Mouse (Mus musculus): ENCODE data around the gene Eif3l. TPM values are rescaled to one million over a fixed set of nuclear protein-coding genes. Genes with fewer than 3 reads are reported as not detected.

The Eif3l gene
- polyA plus RNA-seq, 1 experiment, result 105 TPM

GRCm38 (mm10) chr15:79129311-79129710, 54.3 kb downstream of the Eif3l start:
- H3K4me1 ChIP-seq (ENCODE audit: control insufficient read depth, insufficient read depth, low read length), result peaks cover 5% of the 10 kb centered on the region; the same call in 1 of the 2 replicates
- no peak for DNase-seq
- TF ChIP-seq POLR2A (IDR thresholded peaks at IDR 0.05; ENCODE audit: borderline replicate concordance, extremely low read depth, low read depth, low read length) (no peak), CTCF (IDR thresholded peaks at IDR 0.05; ENCODE audit: insufficient read depth, low read length) (no peak)
- no peak overlapping the region for H3K4me3 ChIP-seq (replicated peaks; ENCODE audit: extremely low read depth, low read depth, low read length)
- WGBS, result 76% methylated on average over 7 of the region's 7 CpGs

DNA sequence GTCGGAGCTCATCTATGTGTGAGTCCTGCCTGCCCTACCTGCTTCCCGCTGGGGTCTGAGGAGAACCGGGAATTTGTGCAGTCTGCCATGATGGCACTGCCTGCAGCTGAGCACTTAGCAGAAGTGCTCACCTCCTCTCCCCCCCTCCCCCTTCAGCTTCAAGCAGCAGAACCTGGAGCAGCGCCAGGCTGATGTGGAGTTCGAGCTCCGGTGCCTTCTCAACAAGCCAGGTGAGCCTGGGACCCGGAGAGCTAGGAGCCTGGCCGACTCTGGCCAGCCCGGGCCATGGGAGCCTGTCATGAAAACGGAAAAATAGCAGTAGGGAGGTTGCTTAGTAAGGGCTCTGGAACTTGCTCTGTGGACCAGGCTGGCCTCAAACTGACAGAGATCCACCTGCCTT, 55.8 kb downstream of the Eif3l start:
- Histone ChIP-seq H3K4me1 (ENCODE audit: control insufficient read depth, insufficient read depth, low read length) (peaks cover 5% of the 10 kb centered on the region; the same call in 1 of the 2 replicates), H3K4me3 (replicated peaks; ENCODE audit: extremely low read depth, low read depth, low read length) (no peak overlapping the region)
- TF ChIP-seq POLR2A (IDR thresholded peaks at IDR 0.05; ENCODE audit: borderline replicate concordance, extremely low read depth, low read depth, low read length), result no peak
- no peak for TF ChIP-seq CTCF (IDR thresholded peaks at IDR 0.05; ENCODE audit: insufficient read depth, low read length)
- 62% methylated on average over 10 of the region's 10 CpGs for WGBS
- DNase-seq, result peak; percentile 68

- peaks cover 5% of the 10 kb centered on the region; the same call in 1 of the 2 replicates for H3K4me1 ChIP-seq (ENCODE audit: control insufficient read depth, insufficient read depth, low read length)
- peak overlapping the region; percentile 48 for H3K4me3 ChIP-seq (replicated peaks; ENCODE audit: extremely low read depth, low read depth, low read length)
- peak; percentile 81 for DNase-seq
- TF ChIP-seq CTCF (IDR thresholded peaks at IDR 0.05; ENCODE audit: insufficient read depth, low read length) (no peak), POLR2A (IDR thresholded peaks at IDR 0.05; ENCODE audit: borderline replicate concordance, extremely low read depth, low read depth, low read length) (no peak; the same call in 1 of the 2 replicates)
- 44% methylated on average over 7 of the region's 7 CpGs for WGBS
Measured at GRCm38 (mm10) chr15:79131442-79131841, 56.5 kb downstream of the Eif3l start.

GRCm38 (mm10) chr15:79133191-79133661, 58.2 kb downstream of the Eif3l start:
- H3K4me3 ChIP-seq (replicated peaks; ENCODE audit: extremely low read depth, low read depth, low read length), result no peak overlapping the region
- peaks cover 5% of the 10 kb centered on the region; the same call in 1 of the 2 replicates for H3K4me1 ChIP-seq (ENCODE audit: control insufficient read depth, insufficient read depth, low read length)
- no peak for DNase-seq
- WGBS, result 81% methylated on average over 6 of the region's 6 CpGs
- TF ChIP-seq CTCF (IDR thresholded peaks at IDR 0.05; ENCODE audit: insufficient read depth, low read length) (no peak), POLR2A (IDR thresholded peaks at IDR 0.05; ENCODE audit: borderline replicate concordance, extremely low read depth, low read depth, low read length) (no peak)

DNA sequence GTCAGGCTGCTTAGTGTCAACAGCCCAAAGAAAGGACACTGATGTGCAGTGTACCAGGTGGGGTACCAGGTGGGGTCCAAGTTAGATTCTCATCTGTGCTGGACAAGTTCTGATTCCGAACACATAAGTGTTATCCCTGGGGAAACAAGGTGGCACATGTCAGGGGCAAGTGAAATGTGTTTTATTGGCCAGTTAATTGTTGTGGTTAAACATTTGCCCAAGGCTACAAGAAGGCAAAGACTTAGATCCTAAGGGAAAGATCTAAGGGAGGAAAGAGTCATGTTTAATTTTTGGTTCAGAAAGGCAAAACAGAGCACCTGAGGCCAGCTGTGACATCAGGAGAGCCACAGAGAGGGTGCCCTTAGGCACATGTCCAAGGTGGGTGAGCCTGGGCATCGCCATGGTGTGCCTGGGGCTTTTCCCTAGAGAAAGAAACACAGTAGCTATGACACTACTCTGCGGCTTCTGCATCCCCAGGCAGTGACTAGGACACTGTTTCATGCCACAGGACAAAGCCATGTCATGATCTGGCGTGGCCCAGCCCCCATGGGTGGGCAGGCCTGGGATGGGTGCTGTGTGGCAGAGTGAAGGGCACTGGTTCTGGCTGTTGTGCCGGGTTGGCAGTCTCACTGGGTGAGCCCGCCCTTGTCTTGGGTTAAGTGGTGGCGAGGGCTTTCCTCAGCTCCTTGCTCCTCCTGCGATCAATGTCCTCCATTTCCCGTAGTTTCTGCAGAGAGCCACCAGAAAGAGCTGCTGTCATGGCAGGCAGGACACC, 59.7 kb downstream of the Eif3l start:
- WGBS, result 85% methylated on average over 9 of the region's 9 CpGs
- no peak for TF ChIP-seq CTCF (IDR thresholded peaks at IDR 0.05; ENCODE audit: insufficient read depth, low read length)
- no peak for TF ChIP-seq POLR2A (IDR thresholded peaks at IDR 0.05; ENCODE audit: borderline replicate concordance, extremely low read depth, low read depth, low read length)
- DNase-seq, result no peak

DNA sequence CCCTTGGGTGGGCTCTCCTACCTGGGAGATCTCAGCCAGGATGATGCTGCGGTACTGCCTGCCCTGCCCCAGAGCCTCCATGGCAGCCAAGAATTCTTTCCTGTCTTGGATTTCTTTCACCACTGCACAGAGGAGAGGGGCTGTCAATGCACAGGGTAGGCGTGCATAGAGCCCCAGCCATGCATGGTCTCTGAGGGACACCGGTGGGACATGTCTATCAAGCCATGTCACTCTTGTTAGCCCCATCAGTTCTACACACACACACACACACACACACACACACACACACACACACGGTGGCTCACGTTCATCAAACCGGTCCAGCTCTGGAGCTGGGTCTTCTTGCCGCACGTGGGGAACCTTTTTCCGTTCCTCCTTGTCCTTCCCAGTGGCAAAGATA, 60.4 kb downstream of the Eif3l start:
- H3K4me1 ChIP-seq (ENCODE audit: control insufficient read depth, insufficient read depth, low read length), result peaks cover 2% of the 10 kb centered on the region
- no peak overlapping the region for H3K4me3 ChIP-seq (replicated peaks; ENCODE audit: extremely low read depth, low read depth, low read length)
- no peak for TF ChIP-seq CTCF (IDR thresholded peaks at IDR 0.05; ENCODE audit: insufficient read depth, low read length)
- TF ChIP-seq POLR2A (IDR thresholded peaks at IDR 0.05; ENCODE audit: borderline replicate concordance, extremely low read depth, low read depth, low read length), result no peak
- WGBS, result 76% methylated on average over 9 of the region's 9 CpGs
- DNase-seq, result no peak

More for the DNA sequence above, 59.7 kb downstream of the Eif3l start:
- Histone ChIP-seq H3K4me3 (replicated peaks; ENCODE audit: extremely low read depth, low read depth, low read length) (no peak overlapping the region), H3K4me1 (ENCODE audit: control insufficient read depth, insufficient read depth, low read length) (peaks cover 5% of the 10 kb centered on the region; the same call in 1 of the 2 replicates)

- DNase-seq, result no peak
- H3K4me1 ChIP-seq (ENCODE audit: control insufficient read depth, insufficient read depth, low read length), result peaks cover 6% of the 10 kb centered on the region
- H3K4me3 ChIP-seq (replicated peaks; ENCODE audit: extremely low read depth, low read depth, low read length), result no peak overlapping the region
- 66% methylated on average over 11 of the region's 11 CpGs for WGBS
- TF ChIP-seq CTCF (IDR thresholded peaks at IDR 0.05; ENCODE audit: insufficient read depth, low read length), result no peak
Measured at GRCm38 (mm10) chr15:79135783-79136575, 61.0 kb downstream of the Eif3l start.

GRCm38 (mm10) chr15:79139640-79140039, 64.7 kb downstream of the Eif3l start:
- Histone ChIP-seq H3K4me3 (replicated peaks; ENCODE audit: extremely low read depth, low read depth, low read length) (no peak overlapping the region), H3K4me1 (ENCODE audit: control insufficient read depth, insufficient read depth, low read length) (peaks cover 3% of the 10 kb centered on the region)
- no peak for DNase-seq
- TF ChIP-seq POLR2A (IDR thresholded peaks at IDR 0.05; ENCODE audit: borderline replicate concordance, extremely low read depth, low read depth, low read length), result no peak
- peak; percentile 61 for TF ChIP-seq CTCF (IDR thresholded peaks at IDR 0.05; ENCODE audit: insufficient read depth, low read length)
- 47% methylated on average over 10 of the region's 10 CpGs for WGBS

DNA sequence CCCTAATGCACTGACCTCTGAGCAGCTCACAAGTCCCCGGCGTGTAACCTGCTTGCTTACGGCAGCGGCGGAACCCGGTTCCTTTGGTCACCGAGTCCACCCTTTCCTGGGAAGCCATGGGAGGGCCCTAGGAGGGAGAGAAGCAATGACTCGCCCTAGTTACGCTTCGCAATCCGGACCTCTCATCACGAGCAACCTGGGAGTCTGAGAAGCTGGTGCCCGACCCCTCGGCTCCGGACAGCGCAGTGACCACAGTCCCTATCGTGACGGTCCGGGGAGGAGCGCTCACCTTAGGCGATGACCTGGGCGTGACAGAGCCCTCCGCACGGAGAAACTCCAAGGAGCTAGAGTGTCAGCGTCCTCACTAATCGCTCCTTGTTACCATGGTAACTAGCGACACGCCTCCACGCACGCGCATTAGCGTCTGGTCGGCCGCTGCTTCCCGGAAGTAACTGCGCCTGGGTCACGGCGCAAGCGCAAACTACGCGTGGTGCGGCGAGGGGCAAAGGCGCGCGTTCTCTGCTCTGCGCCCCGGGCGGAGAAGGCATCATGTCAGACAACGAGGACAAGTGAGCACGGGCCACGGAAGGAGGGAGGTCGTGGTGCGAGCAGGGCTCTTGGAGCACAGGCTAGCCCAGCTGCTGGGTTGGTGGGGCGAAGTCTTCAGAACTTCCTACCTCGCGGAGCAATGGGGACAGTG, 66.0 kb downstream of the Eif3l start, which contains the start of the genes Polr2f and 1700088E04Rik:
Polr2f (plus strand) TSS at position 144 of the 700 bp plus-strand sequence.
1700088E04Rik (minus strand) TSS at position 388 of the 700 bp plus-strand sequence.
- WGBS, result under 1% methylated on average over 57 of the region's 57 CpGs
- peak within 1 kb of the TSS; percentile 98 for H3K4me3 ChIP-seq (replicated peaks; ENCODE audit: extremely low read depth, low read depth, low read length)
- peak; percentile 94 for DNase-seq
- peaks cover 3% of the 10 kb centered on the region for H3K4me1 ChIP-seq (ENCODE audit: control insufficient read depth, insufficient read depth, low read length)
- TF ChIP-seq CTCF (IDR thresholded peaks at IDR 0.05; ENCODE audit: insufficient read depth, low read length) (no peak), POLR2A (IDR thresholded peaks at IDR 0.05; ENCODE audit: borderline replicate concordance, extremely low read depth, low read depth, low read length) (peak; percentile 97)

Data from lung, adult 2 months (tissue).